Mouse (Mus musculus) brain, embryonic 18.5 days (tissue): Measurements from ENCODE around the gene Slc2a8.
"Not testable (repeated sequence)": the region's sequence is repeated elsewhere in the genome, so short reads cannot be mapped to it uniquely, and the experiment has no call there.

Source experiments
- DNase-seq: peaks from one replicate; pipeline ENCODE4 v3.0.0-alpha.2; 2012; ENCODE audit warnings: low read depth, low spot score

Slc2a8 gene

GRCm38 (mm10) chr2:32981725-32982271 is at the start of gene Slc2a8:
Gene Slc2a8, minus strand, starts transcription at chr2:32982083.
- peak; percentile 82 for DNase-seq

GRCm38 (mm10) chr2:33025040-33025439 is 43.2 kb upstream of the Slc2a8 start:
- DNase-seq: no peak

- no peak for DNase-seq
Observed at GRCm38 (mm10) chr2:33024564-33024963, 42.7 kb upstream of the Slc2a8 start.

GRCm38 (mm10) chr2:33022846-33023245 is 41.0 kb upstream of the Slc2a8 start:
- DNase-seq: no peak

- no peak for DNase-seq
Observed at GRCm38 (mm10) chr2:33018026-33018425, 36.1 kb upstream of the Slc2a8 start.

GRCm38 (mm10) chr2:33017191-33017590 is 35.3 kb upstream of the Slc2a8 start:
- DNase-seq: no peak

- DNase-seq: peak; percentile 34
Observed at GRCm38 (mm10) chr2:33014877-33015276, 33.0 kb upstream of the Slc2a8 start.

- DNase-seq: not testable (repeated sequence)
Observed at GRCm38 (mm10) chr2:33009055-33009454, 27.2 kb upstream of the Slc2a8 start.

- DNase-seq: no peak
Observed at GRCm38 (mm10) chr2:33005041-33005440, 23.2 kb upstream of the Slc2a8 start.

- DNase-seq: no peak
Observed at GRCm38 (mm10) chr2:33002144-33002543, 20.3 kb upstream of the Slc2a8 start.

- no peak for DNase-seq
Observed at GRCm38 (mm10) chr2:32999752-33000151, 17.9 kb upstream of the Slc2a8 start.

- no peak for DNase-seq
Observed at GRCm38 (mm10) chr2:32997792-32998191, 15.9 kb upstream of the Slc2a8 start.

GRCm38 (mm10) chr2:32997081-32997480 is 15.2 kb upstream of the Slc2a8 start:
- no peak for DNase-seq

GRCm38 (mm10) chr2:32992130-32992529 is 10.2 kb upstream of the Slc2a8 start:
- DNase-seq: no peak

- no peak for DNase-seq
Observed at GRCm38 (mm10) chr2:32990167-32990832, 8.4 kb upstream of the Slc2a8 start.

- DNase-seq: no peak
Observed at GRCm38 (mm10) chr2:32989376-32989775, 7.5 kb upstream of the Slc2a8 start.

GRCm38 (mm10) chr2:32985844-32986243 is 4.0 kb upstream of the Slc2a8 start:
- no peak for DNase-seq

- no peak for DNase-seq
Observed at GRCm38 (mm10) chr2:32983617-32984016, 1.7 kb upstream of the Slc2a8 start.

- DNase-seq: no peak
Observed at GRCm38 (mm10) chr2:32982700-32983099, 817 bp upstream of the Slc2a8 start.

GRCm38 (mm10) chr2:32981281-32981680 is 602 bp downstream of the Slc2a8 start:
- DNase-seq: no peak

- no peak for DNase-seq
Observed at GRCm38 (mm10) chr2:32979675-32980074, 2.2 kb downstream of the Slc2a8 start.

- DNase-seq: no peak
Observed at GRCm38 (mm10) chr2:32978675-32979074, 3.2 kb downstream of the Slc2a8 start.

- no peak for DNase-seq
Observed at GRCm38 (mm10) chr2:32977114-32977513, 4.8 kb downstream of the Slc2a8 start.

GRCm38 (mm10) chr2:32974216-32974615 is 7.7 kb downstream of the Slc2a8 start:
- DNase-seq: no peak
